Mouse (Mus musculus): ENCODE measurements at regions not wholly inside any gene's neighbourhood (a gene's known extent, or its start where the extent isn't known, plus 50 kb on each side); places are given as distances from the start of the nearest gene placed in this dataset.

GRCm38 (mm10) chr14:25402409-25402808, 56.6 kb upstream of the Zmiz1 start:
- TF ChIP-seq CTCF (IDR thresholded peaks at IDR 0.05; ENCODE audit: borderline replicate concordance, insufficient read depth, low read depth, low read length) (no peak), POLR2A (IDR thresholded peaks at IDR 0.05; ENCODE audit: borderline replicate concordance, insufficient read depth, low read length) (no peak)

Measured in cerebellum, adult 2 months (tissue).